Mouse (Mus musculus) embryonic stem cell, embryonic (primary cell): Measurements from ENCODE around the gene Bdkrb2.

Experiments used
- CTCF ChIA-PET, 4 experiments: fragments of 300-600 bp in 2 of 4; fragments of 350-600 bp in 2 of 4; sonication (Branson Sonifier 250); formaldehyde crosslinking; loops; one replicate each; lab custom pipeline; 2022; ENCODE audit warnings: inconsistent platforms in 2 of 4; lab: Charles Lee
- POLR2A ChIA-PET, 4 experiments: fragments of 300-600 bp in 2 of 4; fragments of 350-600 bp in 2 of 4; sonication (Branson Sonifier 250); formaldehyde crosslinking; loops; one replicate each; lab custom pipeline; 2022; ENCODE audit warnings: antibody characterized with exemption in 4 of 4, inconsistent platforms in 1 of 4; lab: Charles Lee

Gene Bdkrb2

GRCm38 (mm10) chr12:105562936-105563680, at the start of gene Bdkrb2:
Bdkrb2 (plus strand) TSS chr12:105563226.
- ChIA-PET POLR2A (interaction anchor here in 3 of 4 experiments (0.5 to 14.7 kb wide), 50 partner anchors 8 to 531 kb away, joined by 3 to 293 read pairs (median 4); partner anchors contain the start of gene Glrx5 (in 1 of the 3)), CTCF (interaction anchor here (0.6 to 1.9 kb wide), 15 partner anchors 10 to 535 kb away, joined by 3 to 18 read pairs (median 4); no protein-coding TSS in a partner anchor)

- ChIA-PET POLR2A (interaction anchor here in 3 of 4 experiments (0.9 to 1.8 kb wide), 6 partner anchors 10 to 85 kb away, joined by 3 to 6 read pairs (median 4); no protein-coding TSS in a partner anchor), CTCF (interaction anchor here in 1 of 4 experiments (0.6 to 0.9 kb wide), 2 partner anchors 71 to 1516 kb away, joined by 3 to 7 read pairs; no protein-coding TSS in a partner anchor)
Observed at GRCm38 (mm10) chr12:105514111-105514510, 48.9 kb upstream of the Bdkrb2 start.

GRCm38 (mm10) chr12:105517026-105517675, 45.9 kb upstream of the Bdkrb2 start:
- ChIA-PET CTCF (interaction anchor here in 3 of 4 experiments (0.8 to 2.0 kb wide), 5 partner anchors 19 to 211 kb away, joined by 3 to 6 read pairs (median 4); no protein-coding TSS in a partner anchor), POLR2A (interaction anchor here in 2 of 4 experiments (1.0 to 1.9 kb wide), 8 partner anchors 10 to 68 kb away, joined by 3 to 4 read pairs (median 3); partner anchors contain the start of gene Bdkrb2 (in 1 of the 2))

- ChIA-PET POLR2A (interaction anchor here in 2 of 4 experiments (0.6 to 1.4 kb wide), 3 partner anchors 43 to 60 kb away, joined by 3 to 4 read pairs (median 3); partner anchors contain the start of gene Bdkrb2 (in 2 of the 2)), CTCF (no interaction called here)
Observed at GRCm38 (mm10) chr12:105519851-105520250, 43.2 kb upstream of the Bdkrb2 start.

- POLR2A ChIA-PET, result no interaction called here
- CTCF ChIA-PET, result interaction anchor here in 1 of 4 experiments (1.4 kb wide), 1 partner anchor 64 kb away, joined by 3 read pairs; no protein-coding TSS in a partner anchor
Observed at GRCm38 (mm10) chr12:105521170-105521762, 41.8 kb upstream of the Bdkrb2 start.

GRCm38 (mm10) chr12:105523737-105524136, 39.3 kb upstream of the Bdkrb2 start:
- ChIA-PET CTCF (interaction anchor here in 3 of 4 experiments (0.9 to 1.8 kb wide), 4 partner anchors 26 to 61 kb away, joined by 3 to 5 read pairs (median 3); no protein-coding TSS in a partner anchor), POLR2A (interaction anchor here in 3 of 4 experiments (0.6 to 1.8 kb wide), 9 partner anchors 9 to 1003 kb away, joined by 3 to 7 read pairs (median 3); no protein-coding TSS in a partner anchor)

- POLR2A ChIA-PET, result interaction anchor here in 2 of 4 experiments (0.6 to 1.6 kb wide), 3 partner anchors 9 to 112 kb away, joined by 4 read pairs; no protein-coding TSS in a partner anchor
- CTCF ChIA-PET, result interaction anchor here in 1 of 4 experiments (2.0 kb wide), 1 partner anchor 28 kb away, joined by 4 read pairs; no protein-coding TSS in a partner anchor
Observed at GRCm38 (mm10) chr12:105526186-105526585, 36.8 kb upstream of the Bdkrb2 start.

GRCm38 (mm10) chr12:105526829-105527228, 36.2 kb upstream of the Bdkrb2 start:
- POLR2A ChIA-PET, result interaction anchor here in 2 of 4 experiments (0.7 to 1.6 kb wide), 3 partner anchors 9 to 53 kb away, joined by 3 to 4 read pairs (median 4); no protein-coding TSS in a partner anchor
- CTCF ChIA-PET, result interaction anchor here in 2 of 4 experiments (1.0 to 2.0 kb wide), 2 partner anchors 29 to 201 kb away, joined by 4 to 8 read pairs; no protein-coding TSS in a partner anchor

GRCm38 (mm10) chr12:105529545-105529944, 33.5 kb upstream of the Bdkrb2 start:
- ChIA-PET POLR2A (interaction anchor here in 1 of 4 experiments (1.1 kb wide), 1 partner anchor 34 kb away, joined by 5 read pairs; the partner anchor contains the start of gene Bdkrb2), CTCF (interaction anchor here in 1 of 4 experiments (1.0 kb wide), 1 partner anchor 55 kb away, joined by 3 read pairs; no protein-coding TSS in a partner anchor)

GRCm38 (mm10) chr12:105531724-105532371, 31.2 kb upstream of the Bdkrb2 start:
- ChIA-PET CTCF (interaction anchor here in 1 of 4 experiments (1.8 kb wide), 1 partner anchor 34 kb away, joined by 6 read pairs; no protein-coding TSS in a partner anchor), POLR2A (interaction anchor here in 2 of 4 experiments (0.6 to 1.8 kb wide), 2 partner anchors 17 to 48 kb away, joined by 3 to 4 read pairs; no protein-coding TSS in a partner anchor)

GRCm38 (mm10) chr12:105534842-105535241, 28.2 kb upstream of the Bdkrb2 start:
- CTCF ChIA-PET, result interaction anchor here in 1 of 4 experiments (0.8 kb wide), 1 partner anchor 75 kb away, joined by 3 read pairs; no protein-coding TSS in a partner anchor

GRCm38 (mm10) chr12:105535968-105536760, 26.9 kb upstream of the Bdkrb2 start:
- ChIA-PET POLR2A (interaction anchor here in 3 of 4 experiments (0.8 to 2.0 kb wide), 8 partner anchors 20 to 49 kb away, joined by 3 to 6 read pairs (median 4); partner anchors contain the start of gene Bdkrb2 (in 1 of the 3)), CTCF (interaction anchor here in 3 of 4 experiments (0.6 to 1.2 kb wide), 3 partner anchors 11 to 53 kb away, joined by 4 to 8 read pairs (median 4); no protein-coding TSS in a partner anchor)

More at GRCm38 (mm10) chr12:105534842-105535241, 28.2 kb upstream of the Bdkrb2 start:
- POLR2A ChIA-PET, result interaction anchor here in 2 of 4 experiments (0.8 to 2.0 kb wide), 7 partner anchors 26 to 49 kb away, joined by 3 to 6 read pairs (median 3); partner anchors contain the start of gene Bdkrb2 (in 1 of the 2)

- POLR2A ChIA-PET, result interaction anchor here in 1 of 4 experiments (1.5 to 1.7 kb wide), 2 partner anchors 19 to 43 kb away, joined by 4 read pairs; no protein-coding TSS in a partner anchor
- CTCF ChIA-PET, result interaction anchor here in 2 of 4 experiments (0.7 to 1.1 kb wide), 2 partner anchors 47 to 75 kb away, joined by 3 to 4 read pairs; no protein-coding TSS in a partner anchor
Observed at GRCm38 (mm10) chr12:105537162-105537561, 25.9 kb upstream of the Bdkrb2 start.

- CTCF ChIA-PET, result no interaction called here
- POLR2A ChIA-PET, result interaction anchor here in 2 of 4 experiments (1.3 to 2.2 kb wide), 2 partner anchors 15 to 22 kb away, joined by 3 to 6 read pairs; no protein-coding TSS in a partner anchor
Observed at GRCm38 (mm10) chr12:105539649-105540048, 23.4 kb upstream of the Bdkrb2 start.
